Mouse (Mus musculus) midbrain, embryonic 16.5 days (tissue): Measurements from ENCODE around the gene Fmnl2. TPM values are rescaled to one million over a fixed set of nuclear protein-coding genes. Genes with fewer than 3 reads are reported as not detected.

Experiments
- ATAC-seq: fragments of 200-750 bp; cut with Nextera tagmentation; 2 replicates; pipeline ENCODE4 v1.8.0; 2017; ENCODE audit warnings: moderate TSS enrichment
- H3K27ac ChIP-seq: fragments of 300-500 bp; sonication (generic); 2 replicates; pipeline ENCODE4 v1.5.1; 2014; ENCODE audit warnings: mild to moderate bottlenecking, low read length, mixed read lengths
- H3K27me3 ChIP-seq: fragments of 300-500 bp; sonication (generic); 2 replicates; pipeline ENCODE4 v1.6.1; 2014; ENCODE audit warnings: low read depth, low read length, mixed read lengths; ENCODE audit not compliant: control insufficient read depth, insufficient read depth
- H3K36me3 ChIP-seq: fragments of 300-500 bp; sonication (generic); 2 replicates; pipeline ENCODE4 v1.6.1; 2014; ENCODE audit warnings: mild to moderate bottlenecking, low read length, moderate library complexity, mixed read lengths; ENCODE audit not compliant: control insufficient read depth, insufficient read depth
- H3K4me1 ChIP-seq: fragments of 300-500 bp; sonication (generic); 2 replicates; pipeline ENCODE4 v1.6.1; 2014; ENCODE audit warnings: mild to moderate bottlenecking, low read length, mixed read lengths; ENCODE audit not compliant: control insufficient read depth, insufficient read depth
- H3K4me2 ChIP-seq: fragments of 300-500 bp; sonication (generic); 2 replicates; pipeline ENCODE4 v1.6.1; 2014; ENCODE audit warnings: mild to moderate bottlenecking, low read length, mixed read lengths
- H3K4me3 ChIP-seq: fragments of 300-500 bp; sonication (generic); 2 replicates; pipeline ENCODE4 v1.5.1; 2014; ENCODE audit warnings: low read depth, mild to moderate bottlenecking, low read length, moderate library complexity, mixed read lengths
- H3K9ac ChIP-seq: fragments of 300-500 bp; sonication (generic); 2 replicates; pipeline ENCODE4 v1.6.1; 2014; ENCODE audit warnings: low read depth, low read length, mixed read lengths
- H3K9me3 ChIP-seq: fragments of 300-500 bp; sonication (generic); replicated peaks from 2 replicates; pipeline ENCODE4 v1.6.1; 2014; ENCODE audit warnings: mild to moderate bottlenecking, low read length, mixed read lengths; ENCODE audit not compliant: control insufficient read depth, poor library complexity, severe bottlenecking
- WGBS: fragments of 180-500 bp; shearing (Covaris S2); extraction: QIAGEN DNeasy Blood & Tissue Kit; methylation state at CpG from one replicate; pipeline ENCODE4 v1.1.7; 2014; 5-methylcytosine and 5-hydroxymethylcytosine counted together
- polyA plus RNA-seq: library from polyadenylated mRNA; unstranded; fragments of >200 nt; fragmentation: Nextera tagmentation; extraction: Ambion mirVana; gene quantifications from 2 replicates; pipeline ENCODE4 v1.2.1, GENCODE M21; 2015

The Fmnl2 gene
- polyA plus RNA-seq, 1 experiment from 2014 or later = 7.6 TPM

DNA sequence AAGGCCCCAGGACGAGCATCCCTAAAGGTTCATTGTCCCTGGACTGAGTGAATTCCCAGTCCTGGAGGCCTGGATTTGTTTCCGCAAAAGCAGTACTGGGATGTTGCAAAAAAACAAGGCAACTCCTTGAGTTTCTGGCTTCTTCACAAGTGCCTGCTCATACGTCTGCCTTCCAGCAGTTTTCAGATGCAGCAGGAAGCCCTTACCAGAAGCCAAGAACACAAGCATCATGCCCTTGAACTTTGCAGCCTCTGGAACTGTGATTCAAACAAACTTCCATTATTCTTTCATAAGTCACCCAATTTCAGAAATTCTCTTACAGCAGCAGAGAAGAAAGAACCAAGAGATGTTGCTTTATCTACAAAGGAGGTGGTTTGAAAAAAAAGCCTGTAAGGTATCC is 21.9 kb upstream of the Fmnl2 start:
- Histone ChIP-seq H3K9ac (no peak overlapping the region), H3K27me3 (no peaks in the 10 kb centered on the region), H3K27ac (no peak overlapping the region), H3K9me3 (no peaks in the 10 kb centered on the region), H3K36me3 (no peaks in the 10 kb centered on the region), H3K4me2 (no peak overlapping the region), H3K4me3 (no peak overlapping the region), H3K4me1 (0 out of 2 replicates have a peak, but pooled peaks cover 2% of the 10 kb centered on the region)
- 87% methylated on average over 3 of the region's 3 CpGs for WGBS
- ATAC-seq = no peak

DNA sequence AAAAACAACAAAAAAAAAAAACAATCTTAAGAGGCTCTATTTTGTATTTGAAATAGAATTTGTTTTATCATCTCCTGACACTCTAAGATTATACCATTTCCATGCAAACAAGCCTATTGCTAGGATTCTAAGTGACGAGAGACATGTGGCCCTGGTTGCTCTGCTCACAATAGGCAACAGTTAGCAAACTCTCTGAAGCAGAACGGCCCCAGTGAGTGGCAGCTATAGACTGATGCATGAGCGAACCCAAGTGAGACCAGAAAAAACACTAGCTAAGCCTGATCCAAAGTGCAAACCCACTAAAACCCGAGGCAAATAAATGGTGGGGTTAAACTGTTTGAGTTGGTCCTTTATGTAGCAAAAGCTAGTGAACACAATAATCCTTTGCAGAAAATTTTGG is 18.6 kb upstream of the Fmnl2 start:
- Histone ChIP-seq H3K27ac (no peak overlapping the region), H3K36me3 (no peaks in the 10 kb centered on the region), H3K9ac (no peak overlapping the region), H3K9me3 (no peaks in the 10 kb centered on the region), H3K4me2 (no peak overlapping the region), H3K4me1 (0 out of 2 replicates have a peak, but pooled peaks cover 2% of the 10 kb centered on the region), H3K27me3 (no peaks in the 10 kb centered on the region), H3K4me3 (no peak overlapping the region)
- 34% methylated on average over 4 of the region's 4 CpGs for WGBS
- no peak for ATAC-seq

DNA sequence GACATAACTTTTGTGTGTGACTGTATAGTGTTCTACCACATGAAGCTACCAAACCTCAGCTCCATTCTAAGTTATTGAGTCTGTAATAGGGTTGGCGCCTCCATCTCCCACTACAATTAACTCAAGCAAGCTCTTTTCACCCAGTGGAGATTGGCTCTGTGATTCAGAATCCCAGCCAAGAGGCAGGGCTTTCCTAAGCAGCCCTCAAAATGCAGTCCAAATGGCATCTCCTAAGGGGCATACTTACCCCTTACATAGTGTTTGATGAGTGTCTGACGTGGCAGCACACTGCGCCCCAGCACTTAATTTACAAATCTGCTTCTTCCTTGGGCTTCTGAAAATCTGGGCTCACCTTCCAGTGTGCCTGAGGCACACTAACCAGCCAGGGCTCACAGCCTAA is 17.8 kb upstream of the Fmnl2 start:
- ATAC-seq = no peak
- no peak overlapping the region for H3K4me2 ChIP-seq
- 0 out of 2 replicates have a peak, but pooled peaks cover 2% of the 10 kb centered on the region for H3K4me1 ChIP-seq
- no peaks in the 10 kb centered on the region for H3K27me3 ChIP-seq
- H3K9me3 ChIP-seq = no peaks in the 10 kb centered on the region
- 72% methylated on average over 3 of the region's 3 CpGs for WGBS
- no peak overlapping the region for H3K4me3 ChIP-seq
- no peaks in the 10 kb centered on the region for H3K36me3 ChIP-seq
- H3K27ac ChIP-seq = no peak overlapping the region
- H3K9ac ChIP-seq = no peak overlapping the region

DNA sequence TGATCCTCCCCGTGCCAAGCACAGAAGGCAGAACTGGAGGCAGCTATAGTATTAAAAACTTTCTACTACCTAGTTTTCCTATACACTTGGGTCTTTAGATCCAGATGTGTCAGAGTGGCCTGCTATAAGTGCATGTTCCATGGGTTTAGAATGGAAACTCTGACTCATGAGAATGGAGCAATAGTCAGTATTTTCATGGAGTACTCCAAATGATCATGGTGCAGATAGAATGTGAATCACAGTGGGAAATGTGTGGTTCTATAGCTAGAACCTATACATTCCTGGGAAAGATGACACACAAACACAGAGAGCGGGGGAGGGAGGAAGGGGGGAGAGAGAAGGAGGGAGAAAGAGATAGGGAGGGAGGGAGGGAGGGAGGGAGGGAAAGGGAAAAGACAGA is 13.8 kb upstream of the Fmnl2 start:
- no peak for ATAC-seq
- H3K27me3 ChIP-seq = no peaks in the 10 kb centered on the region
- H3K4me3 ChIP-seq = no peak overlapping the region
- no peak overlapping the region for H3K4me2 ChIP-seq
- 80% methylated on average over 2 of the region's 2 CpGs for WGBS
- no peaks in the 10 kb centered on the region for H3K36me3 ChIP-seq
- no peaks in the 10 kb centered on the region for H3K9me3 ChIP-seq
- no peak overlapping the region for H3K27ac ChIP-seq
- no peak overlapping the region for H3K9ac ChIP-seq
- 0 out of 2 replicates have a peak, but pooled peaks cover 2% of the 10 kb centered on the region for H3K4me1 ChIP-seq

DNA sequence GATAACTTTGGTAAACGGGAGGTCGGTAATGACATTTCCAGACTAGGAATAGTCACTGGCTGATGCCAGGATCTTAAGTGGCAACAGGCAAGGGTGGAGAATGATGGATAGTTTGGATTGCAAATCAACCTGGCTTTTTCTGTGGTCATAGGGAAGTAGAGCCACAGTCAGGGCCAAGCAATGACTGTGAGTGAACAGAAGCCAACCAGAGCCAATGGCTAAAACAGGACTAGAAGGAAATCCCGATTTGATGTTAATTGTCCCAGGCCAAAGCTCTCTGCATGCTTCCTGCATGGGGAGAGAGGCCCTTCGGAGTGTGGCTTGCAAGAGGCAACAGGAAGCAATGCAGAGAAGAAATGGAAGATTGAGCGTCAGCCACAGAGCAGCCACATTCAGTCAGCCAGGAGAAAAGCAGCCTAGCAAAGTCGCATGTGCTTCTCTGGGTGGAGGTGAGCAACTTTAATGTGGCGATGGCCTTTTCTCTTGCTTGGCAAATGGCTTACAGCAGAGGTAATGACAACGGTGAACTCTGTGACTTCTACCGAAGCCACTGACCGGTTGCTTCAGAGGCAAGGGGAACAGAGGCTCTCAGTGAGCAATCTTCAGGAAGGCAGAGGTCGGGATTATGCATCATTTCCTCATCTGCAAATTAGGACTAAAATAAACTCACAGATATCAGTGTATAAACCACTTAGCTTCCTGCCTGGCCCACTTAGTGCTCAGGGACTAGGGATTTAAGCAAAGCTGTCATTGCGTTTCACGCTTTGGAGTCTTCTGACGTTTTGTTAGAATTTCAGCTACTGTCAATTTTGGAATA is 12.5 kb upstream of the Fmnl2 start:
- Histone ChIP-seq H3K27ac (no peak overlapping the region), H3K4me1 (no peaks in the 10 kb centered on the region), H3K4me2 (no peak overlapping the region), H3K9ac (no peak overlapping the region), H3K4me3 (no peak overlapping the region), H3K36me3 (no peaks in the 10 kb centered on the region), H3K27me3 (no peaks in the 10 kb centered on the region), H3K9me3 (no peaks in the 10 kb centered on the region)
- WGBS = 79% methylated on average over 14 of the region's 14 CpGs
- ATAC-seq = no peak

DNA sequence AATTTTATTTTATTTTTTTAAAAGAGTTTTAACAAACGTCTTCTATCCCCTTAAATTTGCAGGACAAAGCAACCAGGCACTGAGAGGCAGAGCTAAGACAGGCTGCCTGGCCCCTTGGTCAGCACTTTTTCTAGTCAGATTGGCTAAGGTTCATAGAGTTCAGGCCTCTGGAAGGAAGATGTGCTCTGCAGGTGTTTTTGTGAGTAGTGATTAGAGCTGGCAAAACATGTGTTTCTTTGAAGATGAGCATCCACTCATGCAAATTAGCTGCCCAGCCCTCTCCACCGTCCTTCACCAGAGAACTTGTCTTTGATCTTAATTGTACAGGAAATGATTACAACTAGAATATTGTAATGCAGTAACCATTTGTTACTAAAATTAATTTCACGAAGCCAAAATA is 11.2 kb upstream of the Fmnl2 start:
- Histone ChIP-seq H3K9me3 (no peaks in the 10 kb centered on the region), H3K27ac (no peak overlapping the region), H3K9ac (no peak overlapping the region), H3K4me2 (no peak overlapping the region), H3K4me3 (no peak overlapping the region), H3K27me3 (no peaks in the 10 kb centered on the region), H3K4me1 (no peaks in the 10 kb centered on the region), H3K36me3 (no peaks in the 10 kb centered on the region)
- WGBS = 42% methylated on average over 3 of the region's 3 CpGs
- no peak for ATAC-seq

DNA sequence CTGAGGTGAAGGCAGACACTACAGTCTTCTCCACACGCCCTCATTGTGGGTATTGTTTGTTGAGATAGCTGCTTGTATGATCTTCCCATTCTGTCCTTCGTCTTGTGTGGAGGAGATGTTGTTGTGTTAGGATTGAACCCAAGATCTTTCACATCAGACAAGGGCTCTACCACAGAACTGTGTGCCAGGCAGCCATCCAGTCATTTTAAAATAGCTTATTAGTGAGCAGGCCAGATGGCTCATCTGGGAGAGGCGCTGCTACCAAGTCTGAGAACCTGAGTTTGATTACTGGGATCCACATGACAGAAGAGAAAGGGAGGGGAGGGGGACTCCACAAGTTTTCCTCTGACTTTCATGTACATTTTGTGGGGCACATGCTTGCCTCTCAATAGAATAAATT is 8.6 kb upstream of the Fmnl2 start:
- Histone ChIP-seq H3K4me2 (no peak overlapping the region), H3K36me3 (no peaks in the 10 kb centered on the region), H3K4me1 (no peaks in the 10 kb centered on the region), H3K9me3 (0 out of 2 replicates have a peak, but pooled peaks cover 3% of the 10 kb centered on the region), H3K27me3 (no peaks in the 10 kb centered on the region), H3K4me3 (no peak overlapping the region), H3K27ac (no peak overlapping the region), H3K9ac (no peak overlapping the region)
- WGBS = 85% methylated on average over 3 of the region's 3 CpGs
- no peak for ATAC-seq

DNA sequence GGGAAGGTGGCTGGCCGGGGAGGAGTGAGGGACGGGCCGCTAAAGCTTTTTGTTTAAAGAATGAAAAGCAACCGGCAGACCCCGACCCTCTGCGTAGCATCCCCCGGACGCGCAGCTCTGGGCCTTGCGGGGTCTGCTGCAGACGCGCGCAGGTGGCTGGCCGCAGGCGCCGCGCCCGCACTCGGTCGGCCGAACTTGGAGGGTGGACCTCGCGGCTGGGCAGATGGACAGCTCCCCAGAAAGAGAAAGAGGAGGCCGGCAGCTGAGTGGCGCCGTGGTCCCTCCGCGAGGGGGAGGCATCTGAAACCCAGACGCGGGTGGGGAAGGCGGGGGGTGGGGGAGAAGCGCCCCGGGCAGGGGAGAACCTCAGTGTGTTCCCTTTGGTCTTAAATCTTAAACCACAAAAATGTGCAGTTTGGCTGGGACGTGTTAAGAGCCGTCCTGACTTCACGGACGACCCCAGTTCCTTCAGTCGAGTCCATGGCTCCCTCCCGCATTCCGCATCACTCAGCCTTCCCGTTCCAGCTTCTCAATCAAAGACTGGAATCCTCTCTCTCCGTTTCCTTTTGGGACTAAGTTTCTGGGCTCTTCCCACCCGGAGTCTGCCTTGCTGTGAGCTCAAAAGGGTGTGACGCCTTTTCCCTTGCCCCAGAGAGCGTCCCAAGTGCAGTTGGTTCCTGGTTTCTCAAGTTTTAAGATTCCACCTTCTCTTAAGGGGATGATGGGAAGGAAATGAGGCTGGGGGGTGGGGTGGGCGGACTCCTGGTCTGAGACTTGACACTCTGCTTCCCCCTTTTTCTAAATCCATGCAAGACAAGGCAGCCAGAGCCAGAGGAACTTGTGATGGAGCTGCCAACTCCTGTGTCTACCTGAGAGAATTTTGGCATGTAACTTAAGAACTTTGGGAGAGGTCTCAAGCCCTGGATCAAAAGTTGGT is 1.1 kb downstream of the Fmnl2 start:
- Histone ChIP-seq H3K9me3 (no peaks in the 10 kb centered on the region), H3K27me3 (no peaks in the 10 kb centered on the region), H3K4me3 (peak overlapping the region; percentile 97), H3K4me1 (peaks cover 29% of the 10 kb centered on the region), H3K4me2 (peak overlapping the region; percentile 97), H3K36me3 (no peaks in the 10 kb centered on the region), H3K27ac (peak overlapping the region; percentile 90), H3K9ac (peak overlapping the region; percentile 96)
- WGBS = under 1% methylated on average over 39 of the region's 46 CpGs
- peak; percentile 51 for ATAC-seq

DNA sequence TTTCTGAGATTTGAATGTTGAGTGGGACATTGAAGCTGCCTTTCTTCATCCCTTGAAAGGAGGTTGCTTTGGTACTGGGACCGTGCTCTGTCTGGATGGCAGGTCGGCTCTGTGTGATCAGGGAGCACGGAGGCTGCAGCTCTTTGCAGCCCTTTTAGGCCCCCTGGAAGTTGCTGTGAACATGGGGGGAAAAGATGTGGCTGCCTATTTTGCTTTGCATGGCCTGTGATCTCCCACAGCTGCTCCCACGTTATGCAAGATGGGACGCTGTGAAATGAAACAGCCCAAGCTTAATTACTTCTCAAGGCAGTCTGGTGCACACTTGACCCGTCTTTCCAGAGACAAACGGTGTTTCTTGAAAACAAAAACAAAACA is 1.8 kb downstream of the Fmnl2 start:
- Histone ChIP-seq H3K9me3 (no peaks in the 10 kb centered on the region), H3K9ac (peak overlapping the region; percentile 96), H3K27me3 (no peaks in the 10 kb centered on the region), H3K4me3 (peak overlapping the region; percentile 97), H3K4me2 (peak overlapping the region; percentile 97), H3K27ac (peak overlapping the region; percentile 90), H3K4me1 (peaks cover 29% of the 10 kb centered on the region), H3K36me3 (no peaks in the 10 kb centered on the region)
- ATAC-seq = no peak
- WGBS = under 1% methylated on average over 7 of the region's 7 CpGs
